Mouse (Mus musculus): ENCODE results near the gene Txnip. TPM values are rescaled to one million over a fixed set of nuclear protein-coding genes. Genes with fewer than 3 reads are reported as not detected.

Gene Txnip
- total RNA-seq, 2 experiments from 2014 or later, result 121 to 257 TPM

GRCm38 (mm10) chr3:96579885-96580454, 22.2 kb downstream of the Txnip start:
- ATAC-seq (replicated peaks; ENCODE audit: low FRiP score, low TSS enrichment, poor library complexity, severe bottlenecking), result peak; percentile 79

- ATAC-seq (replicated peaks; ENCODE audit: low FRiP score, low TSS enrichment, poor library complexity, severe bottlenecking), result no peak
Observed at GRCm38 (mm10) chr3:96581141-96581540, 23.4 kb downstream of the Txnip start.

DNA sequence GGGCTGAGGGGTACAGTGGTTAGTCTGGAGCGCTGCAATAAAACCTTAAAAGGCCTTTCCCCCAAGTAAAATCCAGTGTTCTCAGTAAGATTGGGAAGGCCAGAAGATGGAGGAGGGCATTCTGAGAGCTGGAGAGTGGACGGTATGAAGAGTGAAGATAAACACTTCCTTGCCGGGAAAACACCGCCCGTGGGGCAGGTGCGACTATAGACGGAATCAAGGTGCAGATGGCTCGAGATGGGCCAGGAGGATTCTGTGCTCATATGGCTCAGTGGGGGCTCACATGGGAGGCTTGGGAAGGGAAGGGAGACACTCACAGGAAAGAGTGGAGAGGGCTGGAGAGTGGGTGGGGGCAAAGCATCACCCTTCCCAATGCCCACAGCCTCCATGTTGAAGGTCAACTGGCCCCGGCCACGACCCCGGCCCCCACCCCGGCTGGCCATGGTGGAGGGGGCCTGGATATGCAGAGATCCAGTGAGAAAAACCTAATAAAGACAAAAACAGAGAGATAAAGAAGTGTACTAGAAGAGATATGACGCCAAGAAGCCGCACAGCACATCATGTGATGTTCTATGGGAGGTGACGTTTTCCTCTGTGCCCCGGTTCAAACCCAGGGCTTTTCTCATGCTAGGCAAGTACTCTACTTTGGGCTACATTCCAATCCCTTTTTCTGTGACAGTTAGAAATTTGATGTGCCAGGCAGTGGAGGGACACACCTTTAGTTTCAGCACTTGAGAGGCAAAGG, 24.2 kb downstream of the Txnip start:
- ATAC-seq (replicated peaks; ENCODE audit: low FRiP score, low TSS enrichment, poor library complexity, severe bottlenecking), result no peak

GRCm38 (mm10) chr3:96583386-96583785, 25.6 kb downstream of the Txnip start:
- ATAC-seq (replicated peaks; ENCODE audit: low FRiP score, low TSS enrichment, poor library complexity, severe bottlenecking), result no peak

GRCm38 (mm10) chr3:96590657-96591056, 32.9 kb downstream of the Txnip start:
- no peak for ATAC-seq (replicated peaks; ENCODE audit: low FRiP score, low TSS enrichment, poor library complexity, severe bottlenecking)

GRCm38 (mm10) chr3:96593374-96593773, 35.6 kb downstream of the Txnip start:
- no peak for ATAC-seq (replicated peaks; ENCODE audit: low FRiP score, low TSS enrichment, poor library complexity, severe bottlenecking)

DNA sequence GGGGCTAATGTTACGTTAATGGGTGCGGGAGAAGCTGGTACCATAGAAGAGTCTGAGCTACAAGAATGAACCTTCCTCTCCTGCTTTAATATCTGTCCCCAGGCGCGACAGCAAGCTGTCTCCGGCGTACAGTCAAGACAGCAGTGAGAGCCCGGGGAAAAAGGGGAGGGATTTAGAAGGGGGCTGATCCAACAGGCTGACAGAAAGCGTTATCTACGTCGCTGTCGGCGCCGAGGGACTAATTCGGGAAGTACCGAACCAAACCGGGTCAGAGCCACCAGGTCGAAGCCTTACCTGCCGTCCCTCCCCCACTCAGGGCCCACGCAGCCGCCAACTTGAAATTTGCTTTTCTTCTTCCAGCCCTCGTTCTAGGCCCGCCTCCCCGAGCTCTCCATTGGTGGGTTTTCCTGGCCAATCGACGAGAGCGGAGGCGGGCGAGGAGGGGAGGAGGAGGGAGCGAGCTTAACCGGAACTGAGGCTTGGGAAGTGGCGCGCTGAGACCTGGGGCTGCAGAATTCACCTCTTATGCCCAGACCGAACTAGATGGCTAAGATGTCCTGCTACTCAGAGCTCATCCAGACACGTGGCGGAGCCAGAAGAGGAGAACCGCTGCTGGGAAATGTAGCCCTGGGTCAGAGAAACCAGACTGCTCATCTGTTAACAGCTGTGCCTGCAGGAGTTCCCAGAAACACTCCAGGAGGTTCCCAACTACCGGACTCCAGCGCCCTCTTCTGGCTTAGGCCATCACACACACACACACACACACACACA, 36.2 kb downstream of the Txnip start, which contains the start of gene Polr3gl:
TSS of gene Polr3gl (minus strand) at position 392 of the 771 bp plus-strand sequence.
- peak; percentile 94 for ATAC-seq (replicated peaks; ENCODE audit: low FRiP score, low TSS enrichment, poor library complexity, severe bottlenecking)

GRCm38 (mm10) chr3:96594851-96595250, 37.1 kb downstream of the Txnip start:
- no peak for ATAC-seq (replicated peaks; ENCODE audit: low FRiP score, low TSS enrichment, poor library complexity, severe bottlenecking)

GRCm38 (mm10) chr3:96595661-96596060, 37.9 kb downstream of the Txnip start:
- no peak for ATAC-seq (replicated peaks; ENCODE audit: low FRiP score, low TSS enrichment, poor library complexity, severe bottlenecking)

DNA sequence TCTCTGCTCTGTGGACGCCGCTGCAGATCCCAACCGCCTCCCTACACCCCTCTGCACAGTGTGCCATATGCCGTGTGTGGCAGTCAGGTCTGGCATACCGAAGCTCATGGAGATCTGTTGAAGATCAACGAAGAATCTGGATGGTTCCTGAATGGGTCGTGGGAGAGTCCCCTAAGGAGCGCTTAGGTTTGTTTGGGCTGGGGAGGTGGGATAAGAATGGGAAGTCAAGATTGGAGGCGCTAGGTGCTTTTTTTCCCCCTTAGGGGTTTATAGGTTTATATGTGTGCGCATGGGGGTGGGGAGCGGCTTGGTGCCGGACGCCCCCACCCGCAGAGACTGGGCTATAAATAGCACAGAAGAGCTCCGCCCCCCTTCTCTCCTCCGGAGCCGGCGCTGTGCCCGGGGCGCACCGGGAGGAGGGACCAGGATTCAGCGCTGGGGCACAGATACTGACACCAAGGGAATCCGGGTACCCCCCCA, 38.5 kb downstream of the Txnip start, which contains the start of gene Ankrd34a:
TSS of gene Ankrd34a (plus strand) at position 409 of the 480 bp plus-strand sequence.
- no peak for ATAC-seq (replicated peaks; ENCODE audit: low FRiP score, low TSS enrichment, poor library complexity, severe bottlenecking)

DNA sequence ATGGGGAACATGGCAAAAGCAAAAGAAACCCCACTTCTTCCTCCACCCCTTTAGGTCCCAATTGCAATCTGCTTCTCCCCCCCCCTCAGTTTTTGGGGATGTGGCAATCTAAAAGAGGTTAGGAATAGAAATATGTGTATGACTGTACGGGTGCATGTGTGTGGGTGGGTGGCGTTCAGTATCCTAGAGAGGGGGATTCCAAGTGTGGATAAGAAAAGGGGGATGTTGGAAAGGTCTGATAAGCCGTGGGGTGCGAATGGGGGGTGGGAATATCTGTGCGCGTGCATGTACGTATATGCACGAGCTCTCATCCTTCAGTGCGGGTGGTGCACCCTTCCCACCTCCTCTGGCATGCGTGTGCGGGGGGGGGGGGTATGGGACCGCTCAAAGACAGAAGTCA, 39.1 kb downstream of the Txnip start:
- ATAC-seq (replicated peaks; ENCODE audit: low FRiP score, low TSS enrichment, poor library complexity, severe bottlenecking), result no peak

DNA sequence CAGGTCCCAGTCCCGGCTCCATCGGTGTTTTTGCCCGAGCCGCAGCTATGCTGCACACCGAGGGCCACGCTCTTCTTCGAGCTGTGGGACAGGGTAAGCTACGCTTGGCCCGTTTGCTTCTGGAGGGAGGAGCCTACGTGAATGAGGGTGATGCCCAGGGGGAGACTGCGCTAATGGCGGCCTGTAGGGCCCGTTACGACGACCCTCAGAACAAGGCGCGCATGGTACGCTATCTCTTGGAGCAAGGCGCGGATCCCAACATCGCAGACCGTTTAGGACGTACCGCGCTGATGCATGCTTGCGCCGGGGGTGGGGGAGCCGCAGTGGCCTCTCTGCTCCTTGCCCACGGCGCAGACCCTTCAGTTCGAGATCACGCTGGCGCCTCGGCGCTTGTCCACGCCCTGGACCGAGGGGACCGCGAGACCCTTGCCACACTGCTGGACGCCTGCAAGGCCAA, 39.7 kb downstream of the Txnip start:
- ATAC-seq (replicated peaks; ENCODE audit: low FRiP score, low TSS enrichment, poor library complexity, severe bottlenecking), result no peak

DNA sequence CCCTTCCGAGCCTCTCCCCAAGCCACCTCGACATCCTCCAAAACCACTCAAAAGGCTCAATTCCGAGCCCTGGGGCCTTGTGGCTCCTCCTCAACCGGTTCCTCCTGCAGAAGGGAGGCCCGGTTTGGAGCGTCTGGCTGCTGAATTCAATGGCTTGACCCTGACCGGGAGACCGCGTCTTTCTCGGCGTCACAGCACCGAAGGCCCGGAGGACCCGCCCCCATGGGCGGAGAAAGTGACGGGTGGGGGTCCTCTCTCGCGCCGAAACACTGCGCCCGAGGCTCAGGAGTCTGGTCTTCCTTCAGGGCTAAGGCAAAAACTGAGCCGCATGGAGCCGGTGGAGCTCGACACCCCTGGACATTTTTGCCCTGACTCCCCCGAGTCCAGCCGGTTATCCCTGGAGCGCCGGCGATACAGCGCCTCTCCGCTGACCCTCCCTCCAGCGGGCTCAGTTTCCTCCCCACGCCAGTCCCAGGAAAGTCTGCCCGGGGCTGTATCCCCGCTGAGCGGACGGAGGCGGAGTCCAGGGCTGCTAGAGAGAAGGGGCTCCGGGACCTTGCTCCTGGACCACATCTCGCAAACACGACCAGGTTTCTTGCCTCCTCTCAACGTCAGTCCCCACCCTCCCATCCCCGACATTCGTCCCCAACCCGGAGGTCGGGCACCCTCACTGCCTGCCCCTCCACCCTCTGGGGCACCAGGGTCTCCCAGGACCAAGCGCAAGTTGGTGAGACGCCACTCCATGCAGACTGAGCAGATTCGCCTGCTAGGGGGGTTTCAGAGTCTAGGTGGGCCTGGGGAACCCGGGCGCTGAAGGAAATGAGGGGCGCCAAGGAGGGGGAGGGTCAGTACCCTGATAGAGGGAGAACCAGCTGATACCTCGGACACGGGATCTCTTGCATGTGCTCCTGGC, 40.7 kb downstream of the Txnip start:
- no peak for ATAC-seq (replicated peaks; ENCODE audit: low FRiP score, low TSS enrichment, poor library complexity, severe bottlenecking)

DNA sequence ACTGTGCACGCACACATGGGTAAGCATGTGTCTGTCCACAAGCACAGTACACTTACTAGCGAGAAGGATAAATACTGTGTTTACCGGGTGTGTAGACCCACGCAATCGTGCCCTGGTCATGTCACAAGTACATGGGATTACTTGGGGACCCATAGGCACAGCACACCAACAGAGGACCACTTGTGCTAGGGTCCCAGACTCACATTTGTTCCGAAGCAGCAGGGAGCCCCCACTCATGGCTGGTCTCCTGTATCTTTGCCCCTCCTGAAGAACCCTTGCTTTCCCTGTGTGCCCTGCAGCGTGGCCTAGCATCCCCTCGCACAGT, 41.3 kb downstream of the Txnip start:
- no peak for ATAC-seq (replicated peaks; ENCODE audit: low FRiP score, low TSS enrichment, poor library complexity, severe bottlenecking)

GRCm38 (mm10) chr3:96599411-96599810, 41.7 kb downstream of the Txnip start:
- ATAC-seq (replicated peaks; ENCODE audit: low FRiP score, low TSS enrichment, poor library complexity, severe bottlenecking), result no peak

DNA sequence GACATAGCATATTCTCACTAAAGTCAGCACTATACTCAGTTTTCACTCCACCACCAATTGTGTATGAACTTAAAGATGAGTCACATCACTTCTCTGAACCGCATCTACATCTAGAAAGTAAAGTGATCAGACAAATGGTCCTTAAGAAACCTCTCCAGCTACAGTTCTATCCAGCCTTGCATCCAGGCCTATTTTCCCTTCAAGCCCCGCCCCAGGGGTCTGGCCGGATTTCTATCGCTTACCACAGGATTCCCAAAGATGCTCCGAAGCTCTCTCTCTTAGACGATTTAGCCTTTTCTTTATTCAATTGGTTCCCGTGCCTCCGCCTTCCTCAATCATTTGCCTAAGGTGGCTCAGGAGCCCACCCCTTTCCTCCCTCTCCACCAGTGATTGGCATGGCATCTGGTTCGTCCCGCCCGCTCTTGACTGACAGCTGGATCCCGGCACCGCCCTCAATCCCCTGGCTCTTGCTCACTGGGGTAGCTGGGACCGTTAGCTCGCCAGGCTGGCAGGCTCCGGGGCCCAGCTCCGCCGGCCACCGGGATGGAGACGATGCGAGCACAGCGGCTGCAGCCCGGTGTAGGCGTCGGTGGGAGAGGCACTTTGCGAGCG, 43.0 kb downstream of the Txnip start, which contains the start of gene Lix1l:
TSS of gene Lix1l (plus strand) at position 511 of the 612 bp plus-strand sequence.
- peak; percentile 97 for ATAC-seq (replicated peaks; ENCODE audit: low FRiP score, low TSS enrichment, poor library complexity, severe bottlenecking)

DNA sequence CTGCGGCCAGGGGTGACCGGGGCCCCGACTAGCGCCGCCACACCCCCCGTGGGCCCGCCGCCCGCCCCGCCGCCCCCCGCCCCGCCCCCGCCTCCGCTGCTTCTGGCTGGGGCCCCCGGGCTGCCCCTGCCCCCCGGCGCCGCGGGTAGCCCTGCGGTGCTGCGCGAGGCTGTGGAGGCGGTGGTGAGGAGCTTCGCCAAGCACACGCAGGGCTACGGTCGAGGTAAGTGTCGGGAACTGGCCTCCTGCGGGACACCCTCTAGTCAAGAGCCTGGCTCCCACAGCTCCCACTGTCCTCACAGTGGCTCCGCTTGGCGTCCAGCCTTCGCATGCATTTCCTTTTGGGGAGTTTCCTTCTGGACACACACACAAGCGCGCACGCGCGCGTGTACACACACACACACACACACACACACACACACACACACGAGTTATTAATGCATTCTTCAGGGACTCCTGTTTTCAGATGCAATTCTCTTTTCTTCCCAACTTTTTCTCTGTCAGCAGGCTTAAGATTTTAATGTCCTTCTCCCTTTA, 43.6 kb downstream of the Txnip start:
- ATAC-seq (replicated peaks; ENCODE audit: low FRiP score, low TSS enrichment, poor library complexity, severe bottlenecking), result no peak

DNA sequence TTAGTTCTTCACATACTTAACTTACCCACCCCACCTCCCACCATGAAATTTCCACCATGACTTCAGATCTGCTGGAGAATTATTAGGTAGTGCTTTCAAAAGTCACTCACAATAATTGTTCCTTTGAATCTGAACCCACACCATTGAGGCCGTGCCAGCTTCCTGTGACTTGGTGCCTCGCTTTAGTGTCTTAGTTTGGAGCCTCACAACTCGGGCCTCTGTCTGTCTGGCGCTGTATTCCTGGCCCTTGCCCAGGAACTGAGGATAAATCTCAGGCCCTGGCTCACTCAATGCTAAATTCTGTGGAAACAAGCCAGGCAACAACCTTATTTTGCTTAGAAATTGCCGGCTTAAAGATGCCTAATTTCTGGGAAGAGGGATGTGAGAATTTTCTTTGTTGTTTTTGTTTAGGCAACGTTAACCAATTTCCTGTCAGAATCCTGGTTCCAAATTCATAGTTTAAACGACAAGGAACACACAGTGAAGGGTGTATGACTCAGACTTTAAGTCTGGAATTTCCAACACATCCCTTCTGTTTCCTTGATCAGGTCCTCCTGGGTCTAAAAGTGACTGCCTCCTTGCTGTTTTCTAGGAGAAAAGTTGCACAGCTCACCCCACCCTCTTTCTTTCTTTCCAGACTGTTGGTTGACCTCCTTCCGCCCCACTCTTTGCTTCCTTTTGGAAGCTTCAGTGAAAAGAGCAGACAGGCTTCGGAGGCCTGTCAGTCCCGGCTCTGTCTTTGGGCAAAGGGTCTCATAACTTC, 44.4 kb downstream of the Txnip start:
- ATAC-seq (replicated peaks; ENCODE audit: low FRiP score, low TSS enrichment, poor library complexity, severe bottlenecking), result no peak

Measured in megakaryocyte-erythroid progenitor cell, adult 5-6 weeks (primary cell).